Mouse (Mus musculus) thymus, adult 2 months (tissue): ENCODE measurements around the gene Mpzl2.

Source experiments
- CTCF ChIP-seq: fragments of 200-500 bp; IDR thresholded peaks from 2 replicates; pipeline ENCODE4 v1.5.1; 2012; ENCODE audit warnings: mild to moderate bottlenecking, control low read depth, low read length, moderate library complexity, borderline replicate concordance; ENCODE audit not compliant: control insufficient read depth, poor library complexity, insufficient read depth; ENCODE audit errors: extremely low read depth
- POLR2A ChIP-seq: fragments of 200-500 bp; IDR thresholded peaks from 2 replicates; pipeline ENCODE4 v1.6.1; 2012; ENCODE audit warnings: mild to moderate bottlenecking, low read length, control low read depth, moderate library complexity; ENCODE audit not compliant: control insufficient read depth, poor library complexity, insufficient read depth; ENCODE audit errors: extremely low read depth

DNA sequence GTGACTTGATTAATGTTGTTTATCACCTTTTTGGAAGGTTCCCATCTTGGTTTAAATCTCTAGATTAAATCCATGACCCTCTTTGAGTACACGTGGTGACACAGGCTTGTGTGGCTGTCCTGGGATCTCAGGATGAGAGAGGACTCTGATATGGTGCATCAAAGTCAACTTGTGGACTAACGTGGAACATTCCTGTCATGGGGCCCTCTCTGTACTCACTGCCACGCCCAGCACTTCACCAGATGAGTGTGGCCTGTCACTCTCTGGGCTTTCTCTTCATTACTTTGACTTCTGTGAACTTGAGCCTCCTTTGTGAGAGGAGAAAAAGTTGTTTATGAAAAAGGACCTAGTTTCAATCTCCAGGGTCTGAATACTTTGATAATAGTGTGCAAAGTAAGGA, 32.2 kb downstream of the Mpzl2 start:
- TF ChIP-seq CTCF (no peak), POLR2A (no peak)
